Mouse (Mus musculus) embryonic fibroblast, embryonic 13.5 days (primary cell): ENCODE data around the gene Tmem51.

Source experiments
- CTCF ChIP-seq: IDR thresholded peaks from 2 replicates; pipeline ENCODE4 v1.5.1; 2011; ENCODE audit warnings: mild to moderate bottlenecking, control low read depth, low read length, moderate library complexity, borderline replicate concordance; ENCODE audit not compliant: insufficient read depth
- POLR2A ChIP-seq: IDR thresholded peaks from 2 replicates; pipeline ENCODE4 v1.6.1; 2011; ENCODE audit warnings: low read depth, mild to moderate bottlenecking, control low read depth, low read length, moderate library complexity

GRCm38 (mm10) chr4:142079629-142080486 is 4.2 kb downstream of the Tmem51 start:
- TF ChIP-seq CTCF (no peak), POLR2A (no peak)
